Mouse (Mus musculus) cerebellum, postnatal 10 days (tissue): Measurements from ENCODE around the gene Vax2.

Source experiments
- DNase-seq, 2 experiments: peaks; one replicate each; pipeline ENCODE4 v3.0.0; 2021; ENCODE audit warnings: mixed read lengths in 2 of 2

The Vax2 gene

DNA sequence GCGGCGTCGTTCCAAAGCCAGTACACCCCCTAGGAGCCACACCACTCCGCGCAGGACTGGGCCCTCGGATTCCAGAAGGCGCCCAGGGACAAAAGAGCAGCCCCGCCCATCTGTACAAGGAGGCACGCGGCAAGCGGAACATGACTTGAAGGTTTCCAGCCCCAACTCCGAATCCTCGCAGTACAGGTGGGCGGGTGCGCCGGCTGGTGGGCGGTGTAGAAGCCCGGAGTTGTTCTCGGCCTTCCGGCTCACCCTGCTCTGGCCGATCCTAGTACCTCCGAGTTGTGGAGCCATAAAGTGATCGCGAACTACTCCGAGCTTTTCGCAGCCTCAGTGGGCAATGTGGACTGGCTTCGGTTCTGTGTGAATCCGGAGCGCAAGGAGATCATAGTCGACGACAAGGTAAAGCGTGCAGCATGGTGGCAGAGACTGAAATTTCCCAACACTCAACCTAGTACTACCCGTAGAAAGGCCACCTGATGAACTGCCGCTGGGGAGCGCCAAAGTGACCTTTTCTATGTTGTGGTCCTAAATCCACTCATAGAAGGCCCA is 51.9 kb downstream of the Vax2 start:
- DNase-seq = peak in 1 of 2 experiments; percentile 36

DNA sequence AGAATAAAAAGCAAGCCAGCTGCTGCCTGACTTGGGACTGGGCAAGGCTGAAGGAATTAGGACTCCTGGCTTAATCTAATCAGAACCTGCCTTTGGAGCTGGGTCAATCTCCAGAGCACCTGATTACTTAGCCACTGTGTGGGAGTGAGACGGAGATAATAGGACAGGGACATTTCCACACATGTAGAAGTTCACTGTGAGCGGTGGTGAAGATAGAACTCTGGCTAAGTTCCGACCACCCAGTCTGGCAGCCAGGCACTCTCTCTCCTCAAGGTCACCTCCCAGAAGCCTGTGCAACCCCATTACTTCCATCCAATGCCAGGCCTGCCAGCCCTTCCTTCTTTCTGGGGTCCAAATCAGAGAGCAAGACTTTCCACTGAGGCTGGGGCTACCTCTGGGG is 55.9 kb downstream of the Vax2 start:
- no peak for DNase-seq

DNA sequence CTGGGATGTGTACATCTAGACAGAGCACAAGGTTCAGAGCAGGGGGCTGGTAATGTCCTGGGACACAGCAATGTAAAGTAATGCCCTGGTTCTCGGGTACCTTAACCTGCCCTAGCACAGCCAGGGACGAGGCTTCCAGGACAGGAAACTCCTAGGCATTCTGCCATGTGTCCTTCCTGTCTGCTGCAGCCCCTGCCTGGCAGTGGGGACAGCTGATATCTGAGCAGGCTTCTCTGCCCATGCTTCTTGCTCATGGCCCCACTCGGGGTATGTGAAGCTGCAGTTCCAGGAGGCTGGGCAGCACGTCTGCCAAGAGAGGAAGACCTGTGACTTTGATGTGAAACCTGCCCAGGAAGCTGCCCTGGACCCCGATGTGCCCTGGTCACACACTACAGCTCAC is 57.4 kb downstream of the Vax2 start:
- DNase-seq = no peak

DNA sequence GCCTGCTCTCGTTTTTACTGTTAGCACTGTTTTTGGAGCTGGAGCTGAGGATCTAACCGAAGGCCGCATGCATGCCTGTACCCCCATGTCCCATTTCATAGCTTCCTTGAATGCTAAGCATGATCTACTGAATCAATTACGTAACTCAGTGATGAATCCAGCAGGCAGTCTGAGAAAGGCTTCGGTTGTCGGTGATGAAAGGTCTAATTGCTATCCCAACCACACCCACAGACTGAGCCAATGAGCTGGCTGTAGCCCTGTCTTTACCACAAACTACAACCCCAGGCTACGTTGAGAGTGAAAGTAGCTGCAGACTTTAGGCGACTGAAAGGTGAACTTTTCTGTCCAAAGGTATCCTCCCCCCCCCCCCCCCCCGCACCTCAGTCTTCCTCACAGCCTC is 63.1 kb downstream of the Vax2 start:
- DNase-seq = no peak

DNA sequence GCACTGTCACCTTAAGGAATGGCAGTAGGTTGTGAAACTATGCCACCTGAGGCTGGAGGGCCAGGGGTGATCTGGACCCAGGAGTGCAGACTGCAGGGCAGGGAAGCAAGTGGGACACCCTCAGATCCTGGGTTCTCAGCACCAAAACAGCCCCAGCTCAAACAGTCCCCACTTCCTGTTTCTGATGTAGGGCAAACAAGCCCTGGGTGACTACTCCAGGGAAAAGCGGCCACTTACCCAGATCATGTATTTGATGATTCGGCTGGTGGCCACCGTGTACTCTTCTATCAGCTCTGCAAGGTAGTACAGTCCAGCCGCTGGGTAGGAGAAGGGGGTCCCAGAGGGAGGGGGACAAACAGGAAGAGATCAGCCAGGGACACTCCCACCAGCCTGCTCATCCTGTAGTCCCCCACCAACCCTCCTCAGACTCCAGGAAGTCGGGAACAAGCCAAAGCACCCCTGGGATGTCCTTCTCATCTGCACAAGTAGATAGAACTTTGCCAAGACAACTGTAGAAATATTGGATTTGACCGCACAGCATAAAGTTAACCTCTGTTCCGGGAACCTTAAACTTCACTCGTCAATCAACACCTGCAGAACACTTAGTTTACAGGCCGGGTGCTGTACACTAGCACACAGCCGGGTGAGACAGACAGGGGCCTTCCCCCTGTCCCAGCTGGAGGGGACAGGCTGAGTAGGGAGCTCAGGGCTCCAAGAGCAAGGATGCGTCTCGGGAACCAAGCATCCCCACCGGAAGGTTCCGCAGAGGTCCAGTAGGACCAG is 63.9 kb downstream of the Vax2 start:
- peak; percentile 46 to 48 for DNase-seq

DNA sequence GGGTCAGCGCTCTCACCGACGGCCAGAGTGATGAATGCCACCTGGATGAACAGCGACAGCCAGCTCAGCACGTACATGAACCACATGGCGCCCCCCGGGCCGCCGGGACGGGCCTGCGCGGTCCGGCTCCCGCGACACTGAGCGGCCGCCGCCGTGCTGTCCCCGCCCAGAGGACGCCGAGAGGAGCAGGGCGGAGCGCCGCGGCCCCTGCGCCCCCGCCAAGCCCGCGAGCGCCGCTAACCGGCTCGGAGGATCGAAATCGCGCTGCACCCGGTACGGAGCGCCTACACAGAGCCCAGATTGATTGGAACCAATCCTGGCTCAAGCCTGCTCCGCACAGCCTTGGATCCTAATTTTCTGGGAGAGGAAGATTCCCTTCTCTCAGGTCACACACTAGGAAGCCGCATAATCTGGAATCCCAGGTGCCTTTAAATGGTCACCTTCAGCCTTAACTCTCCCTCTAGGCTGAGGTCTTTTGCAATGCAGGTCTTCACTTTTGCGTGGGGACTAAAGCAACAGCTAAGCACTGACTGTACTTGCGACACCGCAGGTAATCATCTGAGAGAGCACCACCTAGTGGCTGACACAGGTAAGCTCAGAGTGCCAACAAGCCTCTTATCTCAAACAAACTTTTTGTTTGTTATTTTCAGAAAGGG is 64.7 kb downstream of the Vax2 start, which contains the start of gene Tex261:
Gene Tex261, minus strand, starts transcription at position 176 of the 656 bp plus-strand sequence.
- DNase-seq = peak; percentile 94 to 97

DNA sequence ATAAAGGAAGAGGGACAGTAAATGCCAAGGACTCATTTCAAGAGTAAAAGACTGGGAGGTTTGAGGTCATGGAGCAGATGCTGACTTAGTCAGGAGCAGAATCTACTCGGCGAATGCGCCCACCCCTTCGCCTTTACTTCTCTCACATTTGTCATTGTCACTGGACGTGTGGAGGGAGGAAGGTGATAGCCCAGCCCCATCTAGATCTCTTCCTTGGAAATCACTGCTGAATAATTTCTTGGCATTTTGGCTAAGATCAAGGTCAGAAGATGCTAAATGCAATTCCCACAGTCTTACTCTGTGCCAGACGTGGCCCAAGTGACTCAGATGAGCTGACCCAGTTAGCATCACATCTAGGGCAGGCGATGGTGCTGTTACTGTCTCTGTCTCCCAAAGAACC is 67.2 kb downstream of the Vax2 start:
- DNase-seq = no peak

DNA sequence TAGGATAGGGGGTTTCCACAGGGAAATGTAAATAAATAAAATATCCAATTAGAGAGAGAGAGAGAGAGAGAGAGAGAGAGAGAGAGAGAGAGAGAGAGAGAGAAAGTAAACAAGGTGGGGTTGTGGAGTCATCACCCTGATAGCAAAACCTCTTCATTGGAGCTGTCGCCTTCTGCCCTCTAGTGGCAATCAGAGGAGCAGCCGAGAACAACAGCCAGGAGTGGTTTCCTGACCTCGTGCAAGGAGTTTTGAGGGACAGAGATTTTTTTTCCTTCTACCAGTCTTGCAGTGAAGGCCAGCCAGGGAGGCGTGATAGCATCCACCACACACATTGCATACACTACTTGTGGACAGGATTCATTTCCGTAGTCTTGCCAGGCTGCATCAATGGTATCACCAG is 68.0 kb downstream of the Vax2 start:
- DNase-seq = peak; percentile 70 to 75

DNA sequence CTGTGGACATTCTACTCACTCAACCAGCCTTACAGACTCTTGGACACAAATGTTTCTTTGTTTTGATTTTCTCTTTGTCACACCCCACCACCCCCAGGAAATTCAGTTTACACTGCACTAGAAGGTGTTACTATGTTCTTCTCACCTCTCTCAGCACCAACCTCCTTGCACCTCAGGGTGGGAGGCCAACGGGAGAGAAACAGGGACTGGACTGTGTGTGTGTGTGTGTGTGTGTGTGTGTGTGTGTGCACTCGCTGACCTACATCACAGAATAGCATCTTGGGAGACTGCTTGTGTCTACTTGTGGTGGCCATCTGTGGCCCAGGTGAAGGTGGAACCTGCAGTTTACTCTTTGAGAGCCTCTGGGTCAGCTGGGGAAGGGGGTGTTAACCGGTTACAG is 75.4 kb downstream of the Vax2 start:
- DNase-seq = no peak
